Mouse (Mus musculus) neural tube, embryonic 14.5 days (tissue): ENCODE results near the gene Knop1. TPM values are rescaled to one million over a fixed set of nuclear protein-coding genes. Genes with fewer than 3 reads are reported as not detected.

ENCODE experiments used
- ATAC-seq: fragments of 200-750 bp; cut with Nextera tagmentation; 2 replicates; pipeline ENCODE4 v1.8.0; 2017; ENCODE audit warnings: low read depth, mild to moderate bottlenecking, moderate TSS enrichment, moderate library complexity
- H3K27ac ChIP-seq: fragments of 300-500 bp; sonication (generic); 2 replicates; pipeline ENCODE4 v1.5.1; 2014; ENCODE audit warnings: low read depth, mild to moderate bottlenecking, control low read depth, low read length, moderate library complexity, mixed read lengths
- H3K27me3 ChIP-seq: fragments of 300-500 bp; sonication (generic); 2 replicates; pipeline ENCODE4 v1.6.1; 2014; ENCODE audit warnings: low read length; ENCODE audit not compliant: control insufficient read depth, insufficient read depth
- H3K36me3 ChIP-seq: fragments of 300-500 bp; sonication (generic); 2 replicates; pipeline ENCODE4 v1.6.1; 2014; ENCODE audit warnings: low read length, mixed read lengths; ENCODE audit not compliant: control insufficient read depth, insufficient read depth
- H3K4me1 ChIP-seq: fragments of 300-500 bp; sonication (generic); 2 replicates; pipeline ENCODE4 v1.6.1; 2014; ENCODE audit warnings: low read length; ENCODE audit not compliant: control insufficient read depth, insufficient read depth
- H3K4me2 ChIP-seq: fragments of 300-500 bp; sonication (generic); 2 replicates; pipeline ENCODE4 v1.6.1; 2014; ENCODE audit warnings: mild to moderate bottlenecking, low read depth, low read length, control low read depth
- H3K4me3 ChIP-seq: fragments of 300-500 bp; sonication (generic); 2 replicates; pipeline ENCODE4 v1.5.1; 2014; ENCODE audit warnings: low read depth, low read length, control low read depth, mixed read lengths
- H3K9ac ChIP-seq: fragments of 300-500 bp; sonication (generic); replicated peaks from 2 replicates; pipeline ENCODE4 v1.6.1; 2014; ENCODE audit warnings: low read depth, mild to moderate bottlenecking, control low read depth, low read length, mixed read lengths
- H3K9me3 ChIP-seq: fragments of 300-500 bp; sonication (generic); 2 replicates; pipeline ENCODE4 v1.6.1; 2016; ENCODE audit warnings: low read length; ENCODE audit not compliant: control insufficient read depth
- WGBS: fragments of 180-500 bp; shearing (Covaris S2); extraction: QIAGEN DNeasy Blood & Tissue Kit; methylation state at CpG from one replicate; pipeline ENCODE4 v1.1.7; 2014; 5-methylcytosine and 5-hydroxymethylcytosine counted together
- polyA plus RNA-seq: library from polyadenylated mRNA; unstranded; fragments of >200 nt; fragmentation: Nextera tagmentation; extraction: Ambion mirVana; gene quantifications from 2 replicates; pipeline ENCODE4 v1.2.1, GENCODE M21; 2014

Knop1 gene
- polyA plus RNA-seq, 1 experiment from 2014 or later, result 60.9 TPM

DNA sequence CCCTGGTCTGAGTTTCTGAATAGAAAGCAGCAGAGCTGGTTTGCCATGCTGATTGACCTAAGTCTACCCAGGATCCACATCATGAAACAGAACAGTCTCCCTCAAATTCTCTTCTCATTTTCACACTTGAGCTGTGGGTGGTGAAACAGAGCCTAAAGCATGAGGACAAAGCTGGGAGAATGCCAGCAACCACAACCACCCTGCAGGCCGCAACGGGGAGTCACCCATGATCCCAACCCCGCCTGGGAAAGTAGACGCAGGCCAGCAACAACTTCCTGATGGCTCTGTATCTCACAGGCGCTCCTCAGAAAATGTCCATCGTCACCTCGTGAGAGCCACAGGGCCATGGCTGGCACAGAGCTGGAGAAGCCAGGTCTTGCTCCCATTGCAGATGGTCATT lies 4.5 kb downstream of the Knop1 start:
- H3K27ac ChIP-seq, result no peak overlapping the region
- ATAC-seq, result no peak
- no peaks in the 10 kb centered on the region for H3K27me3 ChIP-seq
- H3K4me1 ChIP-seq, result peaks cover 11% of the 10 kb centered on the region
- WGBS, result 92% methylated on average over 7 of the region's 7 CpGs
- no peaks in the 10 kb centered on the region for H3K9me3 ChIP-seq
- peaks cover 48% of the 10 kb centered on the region for H3K36me3 ChIP-seq
- H3K4me2 ChIP-seq, result no peak overlapping the region
- H3K4me3 ChIP-seq, result no peak overlapping the region
- no peak overlapping the region for H3K9ac ChIP-seq

GRCm38 (mm10) chr7:118850676-118851290 lies 5.3 kb downstream of the Knop1 start:
- Histone ChIP-seq H3K27me3 (no peaks in the 10 kb centered on the region), H3K9ac (no peak overlapping the region), H3K36me3 (peaks cover 56% of the 10 kb centered on the region), H3K27ac (no peak overlapping the region), H3K4me3 (no peak overlapping the region), H3K4me1 (peaks cover 6% of the 10 kb centered on the region; the same call in 1 of the 2 replicates), H3K4me2 (no peak overlapping the region), H3K9me3 (no peaks in the 10 kb centered on the region)
- ATAC-seq, result no peak
- 73% methylated on average over 9 of the region's 9 CpGs for WGBS

- H3K4me3 ChIP-seq, result no peak overlapping the region
- no peaks in the 10 kb centered on the region for H3K27me3 ChIP-seq
- no peak overlapping the region for H3K4me2 ChIP-seq
- ATAC-seq, result no peak; the same call in 1 of the 2 replicates
- H3K9ac ChIP-seq, result no peak overlapping the region
- peaks cover 66% of the 10 kb centered on the region for H3K36me3 ChIP-seq
- no peak overlapping the region for H3K27ac ChIP-seq
- WGBS, result 97% methylated on average over 5 of the region's 5 CpGs
- no peaks in the 10 kb centered on the region for H3K9me3 ChIP-seq
- peaks cover 3% of the 10 kb centered on the region; the same call in 1 of the 2 replicates for H3K4me1 ChIP-seq
Observed at GRCm38 (mm10) chr7:118849543-118850250, 6.4 kb downstream of the Knop1 start.

GRCm38 (mm10) chr7:118848796-118849195 lies 7.3 kb downstream of the Knop1 start:
- WGBS, result 90% methylated on average over 10 of the region's 10 CpGs
- H3K36me3 ChIP-seq, result peaks cover 75% of the 10 kb centered on the region
- no peaks in the 10 kb centered on the region; the same call in 1 of the 2 replicates for H3K4me1 ChIP-seq
- H3K27ac ChIP-seq, result no peak overlapping the region
- H3K9ac ChIP-seq, result no peak overlapping the region
- H3K27me3 ChIP-seq, result no peaks in the 10 kb centered on the region
- no peak for ATAC-seq
- no peaks in the 10 kb centered on the region for H3K9me3 ChIP-seq
- H3K4me3 ChIP-seq, result no peak overlapping the region
- no peak overlapping the region for H3K4me2 ChIP-seq

DNA sequence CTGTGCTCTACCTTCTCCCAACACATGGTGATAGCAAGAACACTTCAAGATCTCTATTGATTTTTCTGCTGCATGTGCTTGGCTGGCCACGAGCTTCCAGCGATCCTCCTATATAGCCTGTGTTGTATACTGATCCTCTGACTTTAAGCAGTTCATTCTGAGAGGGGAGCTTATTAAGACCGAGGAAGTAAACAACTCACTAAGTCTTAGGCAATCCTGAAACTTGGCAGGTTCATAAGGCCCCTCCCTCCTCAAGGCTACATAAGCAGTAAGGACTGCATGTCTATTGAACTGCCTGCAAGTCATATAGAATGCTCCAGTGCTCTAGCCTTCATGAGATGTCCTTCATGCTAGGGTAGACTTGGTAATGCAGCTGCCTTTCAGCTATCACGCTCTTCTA lies 9.7 kb downstream of the Knop1 start:
- Histone ChIP-seq H3K36me3 (peaks cover 75% of the 10 kb centered on the region), H3K27ac (no peak overlapping the region), H3K4me1 (no peaks in the 10 kb centered on the region), H3K9ac (no peak overlapping the region), H3K27me3 (no peaks in the 10 kb centered on the region), H3K4me3 (no peak overlapping the region), H3K4me2 (no peak overlapping the region), H3K9me3 (no peaks in the 10 kb centered on the region)
- no peak for ATAC-seq
- 91% methylated on average over 4 of the region's 4 CpGs for WGBS

GRCm38 (mm10) chr7:118845141-118845540 lies 10.9 kb downstream of the Knop1 start:
- Histone ChIP-seq H3K4me1 (peaks cover 2% of the 10 kb centered on the region; the same call in 1 of the 2 replicates), H3K27ac (no peak overlapping the region), H3K9me3 (no peaks in the 10 kb centered on the region), H3K4me2 (no peak overlapping the region), H3K36me3 (peaks cover 73% of the 10 kb centered on the region), H3K27me3 (no peaks in the 10 kb centered on the region), H3K4me3 (no peak overlapping the region), H3K9ac (no peak overlapping the region)
- 87% methylated on average over 5 of the region's 5 CpGs for WGBS
- no peak for ATAC-seq

GRCm38 (mm10) chr7:118842938-118843337 lies 13.1 kb downstream of the Knop1 start:
- WGBS, result 77% methylated on average over 4 of the region's 4 CpGs

DNA sequence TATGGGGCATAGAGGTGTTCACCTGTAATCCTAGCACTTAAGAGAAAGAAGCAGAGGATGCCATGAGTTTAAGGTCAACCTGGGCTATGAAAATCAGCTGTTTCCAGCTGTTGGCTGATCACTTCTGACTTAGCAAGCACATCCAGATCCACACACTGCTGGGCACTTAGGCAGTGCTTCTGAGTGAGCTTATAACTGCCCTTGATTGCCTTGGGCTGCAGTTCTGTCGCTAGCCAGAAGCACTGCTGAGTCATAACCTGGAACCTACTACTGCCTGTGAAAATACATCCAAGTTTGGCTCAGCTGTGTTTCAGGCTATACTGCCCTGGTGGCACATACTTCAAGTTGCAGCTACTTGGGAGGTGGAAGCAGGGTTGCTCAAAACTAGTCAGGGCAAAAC lies 14.3 kb downstream of the Knop1 start:
- peaks cover 66% of the 10 kb centered on the region for H3K36me3 ChIP-seq
- H3K9me3 ChIP-seq, result no peaks in the 10 kb centered on the region
- no peaks in the 10 kb centered on the region for H3K27me3 ChIP-seq
- no peak overlapping the region for H3K9ac ChIP-seq
- H3K27ac ChIP-seq, result no peak overlapping the region
- H3K4me1 ChIP-seq, result peaks cover 2% of the 10 kb centered on the region; the same call in 1 of the 2 replicates
- H3K4me2 ChIP-seq, result no peak overlapping the region
- no peak overlapping the region for H3K4me3 ChIP-seq
- ATAC-seq, result peak; percentile 39; the same call in 1 of the 2 replicates
- WGBS, result 35% methylated on average over 1 of the region's 1 CpGs

More at GRCm38 (mm10) chr7:118842938-118843337, 13.1 kb downstream of the Knop1 start:
- Histone ChIP-seq H3K36me3 (peaks cover 69% of the 10 kb centered on the region), H3K4me3 (no peak overlapping the region), H3K27ac (no peak overlapping the region), H3K9me3 (no peaks in the 10 kb centered on the region), H3K4me1 (peaks cover 2% of the 10 kb centered on the region; the same call in 1 of the 2 replicates), H3K27me3 (no peaks in the 10 kb centered on the region), H3K9ac (no peak overlapping the region), H3K4me2 (no peak overlapping the region)
- no peak for ATAC-seq

DNA sequence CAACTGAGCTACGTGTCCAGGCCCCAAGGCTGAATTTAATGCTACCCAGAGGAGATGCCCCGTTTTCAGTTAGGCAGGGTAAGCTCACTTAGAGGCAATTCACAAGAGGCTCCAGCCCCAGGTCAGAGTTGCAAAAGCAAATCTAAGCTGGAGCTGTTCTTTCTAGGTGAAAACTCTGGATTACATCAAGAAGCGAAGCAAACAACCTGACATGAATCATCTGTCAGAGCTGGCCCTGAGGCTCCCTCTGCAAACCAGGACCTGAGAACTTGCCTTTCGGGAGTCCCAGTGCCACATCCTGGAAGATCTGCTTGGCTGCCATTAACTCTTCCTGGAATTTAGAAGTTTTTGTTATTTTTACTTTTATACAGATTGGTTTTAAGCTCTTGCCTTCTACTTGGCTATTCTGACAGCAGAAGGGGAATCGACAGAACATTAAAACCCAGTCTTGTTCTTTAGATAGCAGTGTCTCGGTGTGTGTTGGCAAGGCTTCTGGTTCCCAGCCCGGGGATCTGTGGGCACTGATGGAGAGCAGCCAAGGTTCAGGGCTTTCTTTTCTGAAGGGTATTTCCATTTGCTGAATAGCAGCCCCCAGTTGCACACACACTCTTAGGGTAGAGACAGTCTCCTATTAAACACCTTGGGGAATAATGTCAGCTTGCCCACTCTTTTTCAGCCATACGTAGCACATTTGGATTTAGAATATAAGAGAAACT lies 14.9 kb downstream of the Knop1 start:
- H3K4me1 ChIP-seq, result peaks cover 2% of the 10 kb centered on the region; the same call in 1 of the 2 replicates
- H3K4me2 ChIP-seq, result no peak overlapping the region
- ATAC-seq, result no peak
- no peak overlapping the region for H3K27ac ChIP-seq
- 62% methylated on average over 8 of the region's 8 CpGs for WGBS
- peaks cover 61% of the 10 kb centered on the region for H3K36me3 ChIP-seq
- H3K9me3 ChIP-seq, result no peaks in the 10 kb centered on the region
- no peak overlapping the region for H3K9ac ChIP-seq
- no peak overlapping the region for H3K4me3 ChIP-seq
- no peaks in the 10 kb centered on the region for H3K27me3 ChIP-seq
